Mouse (Mus musculus) testis, adult 2 months (tissue): Measurements from ENCODE around the gene Zfp13.

Experiments used
- CTCF ChIP-seq: fragments of 200-500 bp; IDR thresholded peaks from 2 replicates; pipeline ENCODE4 v1.5.1; 2012; ENCODE audit warnings: low read depth, mild to moderate bottlenecking, inconsistent platforms, low read length, moderate library complexity; ENCODE audit not compliant: control insufficient read depth, insufficient read depth, insufficient replicate concordance
- POLR2A ChIP-seq: fragments of 200-500 bp; IDR thresholded peaks from 2 replicates; pipeline ENCODE4 v1.6.1; 2012; ENCODE audit warnings: low read depth, mild to moderate bottlenecking, inconsistent platforms, low read length, moderate library complexity; ENCODE audit not compliant: control insufficient read depth

- TF ChIP-seq CTCF (no peak), POLR2A (no peak)
Observed at GRCm38 (mm10) chr17:23644613-23645495, 45.6 kb upstream of the Zfp13 start, which contains the start of gene Mmp25.
